Mouse (Mus musculus): ENCODE measurements around the gene Ofcc1.

The Ofcc1 gene

DNA sequence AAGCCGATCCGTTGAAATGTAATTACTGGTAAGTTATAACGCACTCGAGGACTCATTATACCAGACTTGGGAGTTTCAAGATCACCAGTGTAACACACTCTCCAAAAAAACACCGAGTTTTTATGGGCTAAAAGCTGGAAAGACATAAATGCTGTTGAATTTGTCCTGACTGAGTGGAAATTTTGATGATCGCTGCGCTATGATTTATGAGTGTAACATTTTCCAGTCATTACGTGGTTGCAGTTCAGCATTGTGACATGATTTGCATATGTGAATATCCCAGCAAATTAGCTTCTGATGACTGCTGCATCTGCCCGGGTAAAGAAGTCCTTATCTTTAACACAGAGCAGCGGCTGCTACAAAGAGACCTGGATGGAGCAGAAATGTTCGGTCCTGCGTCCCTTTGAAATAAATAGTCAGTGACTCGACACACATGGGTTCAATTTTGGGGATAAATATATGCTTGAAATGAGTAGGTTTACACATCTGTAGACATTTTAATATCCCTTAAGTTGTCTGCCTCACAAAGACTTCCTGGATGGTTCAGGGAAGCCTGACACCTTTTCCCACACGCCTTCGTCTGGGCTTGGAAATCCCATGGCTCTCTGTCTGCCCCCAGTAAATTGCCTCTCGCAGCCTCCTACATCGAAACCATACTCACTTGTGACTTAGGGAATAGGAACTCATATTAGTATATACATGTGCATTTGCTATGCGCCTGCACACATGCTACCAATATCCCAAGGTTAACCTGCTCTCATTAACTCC lies 381.8 kb downstream of the Ofcc1 start:
- no peak for DNase-seq

DNA sequence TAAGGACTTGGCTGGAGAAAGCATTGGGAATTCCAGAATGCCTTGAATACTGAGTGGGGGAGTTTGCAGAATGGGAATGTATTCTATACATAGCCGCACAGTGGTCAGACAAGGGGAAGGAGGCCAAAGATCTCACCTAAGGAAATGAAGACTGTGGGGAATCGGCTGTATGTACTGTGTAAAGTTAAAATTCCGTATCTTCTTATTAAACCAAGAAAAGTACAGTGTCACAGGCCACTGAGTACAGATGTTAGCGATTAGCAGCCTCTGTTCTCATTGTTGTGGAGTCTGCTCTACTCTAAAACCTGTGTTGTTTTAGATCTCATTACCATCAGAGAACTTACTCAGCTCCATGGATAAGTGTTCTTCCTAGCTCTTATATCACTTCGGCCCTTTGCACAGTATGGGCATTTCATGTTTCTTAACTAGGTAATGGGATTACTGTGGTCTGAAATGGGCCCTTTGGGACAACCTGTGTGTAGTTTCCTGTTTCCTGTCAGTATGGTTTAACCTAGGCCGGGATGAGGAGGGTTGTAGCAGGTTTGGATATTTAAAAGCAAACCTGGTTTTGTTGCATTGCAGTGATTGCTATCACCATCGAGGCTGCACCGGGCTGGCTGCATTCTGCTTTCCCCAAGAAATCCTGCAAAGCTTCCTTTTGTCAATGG lies 392.8 kb downstream of the Ofcc1 start:
- no peak for DNase-seq

DNA sequence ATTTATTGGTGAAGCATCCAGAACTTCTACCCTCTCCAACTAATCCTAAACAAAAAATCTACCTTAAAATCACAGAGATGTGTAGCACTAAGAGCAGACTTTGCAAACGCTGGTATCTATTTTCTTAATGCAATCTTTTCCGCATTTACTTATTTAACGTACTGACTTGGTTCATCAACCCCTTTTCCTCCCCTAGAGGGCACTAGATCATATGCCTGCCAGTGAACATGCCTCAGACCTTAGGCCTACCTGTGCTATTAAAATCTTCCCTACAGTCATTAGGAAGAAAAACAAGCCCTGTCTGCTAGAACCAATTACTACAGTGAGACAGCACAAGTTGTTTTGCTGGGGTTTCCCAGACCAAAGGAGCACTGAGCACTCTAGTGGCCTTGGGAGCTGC lies 404.0 kb downstream of the Ofcc1 start:
- no peak for DNase-seq

DNA sequence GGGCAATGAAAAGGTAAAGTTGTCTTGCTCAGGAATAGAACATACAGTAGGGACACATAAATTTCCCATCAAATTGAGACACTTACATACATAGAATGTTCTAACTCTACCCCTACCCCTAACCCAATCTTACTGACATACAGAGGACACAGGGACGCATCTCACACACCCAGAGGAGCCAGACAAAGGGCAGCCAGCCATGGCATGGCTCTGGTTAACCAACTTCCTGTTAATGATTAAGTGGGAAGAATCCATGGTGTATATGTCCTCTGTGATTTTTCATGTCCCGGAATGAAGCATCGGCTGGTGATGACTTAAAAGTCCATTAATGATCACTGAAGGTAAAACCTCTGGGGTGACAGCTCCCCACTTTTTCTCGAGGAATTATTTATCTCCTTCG lies 405.2 kb downstream of the Ofcc1 start:
- no peak for DNase-seq

Data from right cerebral cortex, postnatal 25 days (tissue).